Mouse (Mus musculus) spleen, adult 2 months (tissue): ENCODE data around the gene Ulk4. TPM values are rescaled to one million over a fixed set of nuclear protein-coding genes. Genes with fewer than 3 reads are reported as not detected.

Experiments
- DNase-seq, 2 experiments: peaks; one replicate each; pipeline versions ENCODE4 v3.0.0 to v3.0.0-alpha.2; 2012 to 2021; ENCODE audit warnings: low spot score in 2 of 2, low read depth in 1 of 2
- H3K27ac ChIP-seq: fragments of 200-500 bp; 2 replicates; pipeline ENCODE4 v1.5.1; 2012; ENCODE audit warnings: low read length, inconsistent platforms; ENCODE audit not compliant: insufficient read depth
- H3K27me3 ChIP-seq: fragments of 200-500 bp; 2 replicates; pipeline ENCODE4 v1.6.1; 2012; ENCODE audit warnings: mild to moderate bottlenecking, moderate library complexity, low read length, inconsistent platforms; ENCODE audit not compliant: control insufficient read depth, insufficient read depth
- H3K36me3 ChIP-seq: fragments of 200-500 bp; 2 replicates; pipeline ENCODE4 v1.6.1; 2012; ENCODE audit warnings: mild to moderate bottlenecking, low read length, inconsistent platforms; ENCODE audit not compliant: control insufficient read depth, insufficient read depth
- H3K4me1 ChIP-seq: fragments of 200-500 bp; 2 replicates; pipeline ENCODE4 v1.6.1; 2011; ENCODE audit warnings: inconsistent platforms; ENCODE audit not compliant: control insufficient read depth, insufficient read depth, insufficient read length
- H3K4me3 ChIP-seq: fragments of 200-500 bp; 2 replicates; pipeline ENCODE4 v1.5.1; 2011; ENCODE audit warnings: mild to moderate bottlenecking, inconsistent platforms; ENCODE audit not compliant: insufficient read depth, insufficient read length; ENCODE audit errors: extremely low read depth
- CTCF ChIP-seq: fragments of 200-500 bp; IDR thresholded peaks from 2 replicates; pipeline ENCODE4 v1.5.1; 2011; ENCODE audit warnings: mild to moderate bottlenecking, inconsistent platforms; ENCODE audit not compliant: insufficient read depth, insufficient read length, insufficient replicate concordance; ENCODE audit errors: extremely low read depth
- POLR2A ChIP-seq: fragments of 200-500 bp; IDR thresholded peaks from 2 replicates; pipeline ENCODE4 v1.6.1; 2011; ENCODE audit warnings: low read depth, low read length, inconsistent platforms
- WGBS: fragments of 180-500 bp; shearing (Covaris S2); methylation state at CpG from one replicate; pipeline ENCODE4 v1.1.7; 2018; 5-methylcytosine and 5-hydroxymethylcytosine counted together
- polyA plus RNA-seq: library from polyadenylated mRNA; depleted of rRNA; stranded (reverse); fragments of >200 nt; gene quantifications from 2 replicates; pipeline ENCODE4 v1.2.3, GENCODE M21; 2012

Ulk4 gene
- polyA plus RNA-seq, 1 experiment, result 0.39 TPM

DNA sequence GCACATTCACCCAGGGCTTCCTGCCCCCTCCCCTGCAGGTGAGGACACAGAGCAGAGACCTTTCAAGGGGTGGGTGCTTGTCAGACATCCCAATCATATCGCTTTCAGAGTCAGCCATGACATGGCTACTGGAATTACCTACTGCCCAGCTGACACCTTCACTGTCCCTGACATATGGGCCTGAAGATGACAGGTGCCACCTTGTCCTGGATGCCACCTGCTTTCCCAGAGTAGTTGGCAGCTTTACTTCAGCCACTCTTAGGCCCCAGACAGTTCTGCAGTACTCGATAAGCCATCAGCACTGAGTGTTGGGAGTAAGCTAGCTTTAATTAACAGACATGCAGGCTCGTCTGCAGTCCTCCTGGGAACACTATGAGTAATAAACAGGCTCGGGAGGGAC lies 234.0 kb downstream of the Ulk4 start:
- Histone ChIP-seq H3K36me3 (no peaks in the 10 kb centered on the region), H3K4me3 (no peak overlapping the region), H3K27me3 (no peaks in the 10 kb centered on the region), H3K4me1 (no peaks in the 10 kb centered on the region), H3K27ac (no peak overlapping the region)
- 85% methylated on average over 4 of the region's 4 CpGs for WGBS
- DNase-seq, result no peak
- no peak for TF ChIP-seq POLR2A

DNA sequence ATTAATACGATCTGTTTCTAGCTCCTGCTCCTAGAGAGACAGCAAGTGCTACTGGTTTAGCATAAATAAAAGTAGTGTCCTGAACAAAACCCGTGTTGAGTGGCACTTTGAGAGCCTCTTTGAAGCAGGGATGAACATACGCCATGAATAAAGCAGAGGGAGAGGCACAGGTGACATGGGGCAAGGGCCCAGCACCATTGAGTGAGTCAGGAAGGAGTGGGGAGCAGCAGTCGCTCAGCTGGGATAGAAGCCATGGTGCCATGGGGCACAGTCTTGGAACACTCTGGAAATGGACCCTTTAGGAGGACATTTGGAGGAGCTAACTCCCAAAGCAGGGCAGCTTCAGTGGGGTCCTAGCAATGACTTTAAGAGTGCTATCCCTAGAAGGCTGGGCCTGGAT lies 238.6 kb downstream of the Ulk4 start:
- Histone ChIP-seq H3K4me1 (no peaks in the 10 kb centered on the region), H3K4me3 (no peak overlapping the region), H3K27ac (no peak overlapping the region), H3K27me3 (no peaks in the 10 kb centered on the region), H3K36me3 (no peaks in the 10 kb centered on the region)
- no peak for TF ChIP-seq CTCF
- TF ChIP-seq POLR2A, result no peak
- no peak for DNase-seq
- WGBS, result 86% methylated on average over 4 of the region's 4 CpGs

DNA sequence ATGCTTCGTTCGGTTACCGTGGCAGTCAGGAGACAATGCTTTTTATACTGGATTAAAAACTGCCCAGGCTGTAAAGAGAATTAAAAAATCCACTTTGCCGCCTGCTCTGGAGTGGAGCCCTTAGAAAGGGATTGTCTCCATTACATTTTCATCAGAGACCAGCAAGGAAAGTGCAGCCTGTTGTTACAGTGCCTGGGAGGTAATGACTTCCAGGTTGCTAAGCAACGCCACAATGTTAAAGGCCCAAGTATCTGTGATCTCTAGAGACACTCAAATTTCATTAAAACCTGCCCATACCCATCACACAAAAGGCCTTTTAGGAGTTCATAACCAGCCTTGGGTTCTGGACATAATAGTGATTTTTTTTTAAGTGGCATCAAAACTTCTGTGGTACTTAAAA lies 239.0 kb downstream of the Ulk4 start:
- WGBS, result 95% methylated on average over 5 of the region's 5 CpGs
- Histone ChIP-seq H3K27me3 (no peaks in the 10 kb centered on the region), H3K4me1 (no peaks in the 10 kb centered on the region), H3K36me3 (no peaks in the 10 kb centered on the region), H3K4me3 (no peak overlapping the region), H3K27ac (no peak overlapping the region)
- DNase-seq, result no peak
- TF ChIP-seq CTCF, result no peak
- TF ChIP-seq POLR2A, result no peak

DNA sequence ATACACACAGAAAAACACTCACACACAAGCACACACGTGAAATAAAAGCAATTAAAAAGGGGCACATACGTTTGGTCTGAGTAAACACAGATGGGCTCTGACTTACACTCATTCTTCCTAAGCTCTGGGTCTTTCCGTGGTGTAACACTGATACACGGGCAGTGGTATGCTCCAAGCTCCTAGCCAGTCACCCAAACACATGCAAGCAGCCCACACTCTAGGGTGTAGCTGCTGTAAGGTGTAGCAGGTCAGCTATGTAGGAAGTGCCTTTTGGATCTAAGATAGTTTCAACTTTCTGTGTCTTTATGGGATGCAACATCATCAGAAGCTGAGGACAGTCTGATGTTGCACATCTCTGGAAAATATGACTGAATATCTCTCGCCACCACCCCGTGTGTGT lies 241.7 kb downstream of the Ulk4 start:
- WGBS, result 83% methylated on average over 6 of the region's 6 CpGs
- no peaks in the 10 kb centered on the region for H3K4me1 ChIP-seq
- no peak for DNase-seq
- no peak overlapping the region for H3K27ac ChIP-seq
- no peak for TF ChIP-seq CTCF
- TF ChIP-seq POLR2A, result no peak
- no peaks in the 10 kb centered on the region for H3K27me3 ChIP-seq
- no peaks in the 10 kb centered on the region for H3K36me3 ChIP-seq
- no peak overlapping the region for H3K4me3 ChIP-seq

DNA sequence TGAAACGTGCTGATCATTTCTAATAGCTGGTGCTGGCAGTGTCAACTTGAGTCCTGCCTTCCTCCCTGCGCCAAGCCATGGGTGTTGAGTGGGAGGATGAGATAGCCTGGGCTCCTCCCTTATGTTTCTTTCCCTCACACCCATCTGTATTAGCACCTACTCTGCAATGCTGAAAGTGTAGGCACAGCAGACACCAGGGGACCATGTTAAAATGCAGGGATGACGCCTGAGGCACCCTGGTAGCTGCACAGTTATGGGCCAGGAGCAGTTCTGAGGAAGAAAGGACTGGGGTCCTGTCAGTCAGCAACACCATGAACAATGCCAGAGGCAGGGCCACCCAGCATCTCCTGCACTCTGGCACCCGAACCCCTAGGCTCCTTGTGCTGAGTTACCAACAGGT lies 243.4 kb downstream of the Ulk4 start:
- DNase-seq, result no peak
- Histone ChIP-seq H3K4me3 (no peak overlapping the region), H3K4me1 (no peaks in the 10 kb centered on the region), H3K27me3 (no peaks in the 10 kb centered on the region), H3K27ac (no peak overlapping the region), H3K36me3 (no peaks in the 10 kb centered on the region)
- 79% methylated on average over 4 of the region's 4 CpGs for WGBS
- no peak for TF ChIP-seq POLR2A

DNA sequence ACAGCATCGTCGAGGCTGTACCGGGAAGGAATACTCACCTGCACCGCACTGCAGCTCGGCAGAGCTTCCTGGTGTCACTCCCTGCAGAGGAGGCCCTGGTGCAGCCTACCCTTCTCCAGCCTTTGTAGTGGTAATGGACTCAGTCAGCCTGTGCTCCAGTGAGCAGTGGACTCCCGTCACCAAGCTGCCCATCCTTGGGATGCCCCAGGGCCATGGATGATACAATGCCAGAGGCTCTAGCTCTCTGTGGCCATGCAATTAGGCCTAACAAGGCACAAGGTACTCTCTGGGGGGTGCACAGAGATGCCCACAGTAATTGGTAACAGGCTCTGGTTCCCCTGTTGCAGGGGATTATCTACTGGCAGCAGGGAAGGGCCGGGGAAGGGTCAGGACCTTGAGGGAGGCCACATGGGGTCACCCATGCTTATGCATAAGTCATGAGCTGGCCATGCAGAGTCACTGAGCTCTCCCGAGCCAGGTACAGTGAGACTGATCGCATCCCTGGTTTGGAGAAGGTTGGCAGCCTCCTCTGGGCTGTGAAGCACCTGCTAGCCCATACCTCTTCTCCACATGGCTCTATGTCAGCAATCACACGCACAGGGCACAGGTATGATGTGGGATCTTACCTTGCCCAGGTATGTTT lies 244.6 kb downstream of the Ulk4 start:
- 84% methylated on average over 10 of the region's 10 CpGs for WGBS
- no peak for DNase-seq
- Histone ChIP-seq H3K36me3 (no peaks in the 10 kb centered on the region), H3K27ac (no peak overlapping the region), H3K4me1 (no peaks in the 10 kb centered on the region), H3K4me3 (no peak overlapping the region), H3K27me3 (no peaks in the 10 kb centered on the region)
- no peak for TF ChIP-seq CTCF
- TF ChIP-seq POLR2A, result no peak

DNA sequence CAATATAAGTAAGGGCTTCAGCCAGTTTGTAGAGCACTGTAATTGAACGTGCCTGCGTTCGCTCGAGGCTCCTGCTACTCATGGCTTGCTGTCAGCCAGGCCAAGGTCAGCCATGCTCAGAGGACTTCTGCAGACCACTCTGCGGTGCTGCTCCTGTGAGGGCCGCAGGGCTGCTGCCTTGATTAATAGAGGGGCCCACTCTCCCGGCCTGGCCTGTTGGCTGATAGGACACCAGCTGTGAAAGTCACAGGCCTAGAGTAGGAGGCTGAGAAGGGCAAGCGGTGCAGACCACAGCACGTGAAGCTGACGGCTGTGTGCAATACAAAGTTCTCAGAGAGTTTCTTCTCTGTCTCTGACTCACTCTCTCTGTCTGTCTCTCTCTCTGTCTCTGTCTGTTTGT lies 246.0 kb downstream of the Ulk4 start:
- WGBS, result 86% methylated on average over 10 of the region's 10 CpGs
- Histone ChIP-seq H3K27me3 (no peaks in the 10 kb centered on the region), H3K4me1 (no peaks in the 10 kb centered on the region), H3K4me3 (no peak overlapping the region), H3K27ac (no peak overlapping the region), H3K36me3 (no peaks in the 10 kb centered on the region)
- no peak for DNase-seq
- TF ChIP-seq CTCF (no peak), POLR2A (no peak)
